Mouse (Mus musculus) small intestine, adult 2 months (tissue): ENCODE measurements around the gene Pdlim4. TPM values are rescaled to one million over a fixed set of nuclear protein-coding genes. Genes with fewer than 3 reads are reported as not detected.
"Not testable (repeated sequence)": the region's sequence is repeated elsewhere in the genome, so short reads cannot be mapped to it uniquely, and the experiment has no call there.

Source experiments
- H3K27ac ChIP-seq: fragments of 200-500 bp; 2 replicates; pipeline ENCODE4 v1.5.1; 2012; ENCODE audit warnings: low read depth, low read length, control low read depth, inconsistent platforms; ENCODE audit not compliant: insufficient read depth
- H3K27me3 ChIP-seq: fragments of 200-500 bp; 2 replicates; pipeline ENCODE4 v1.6.1; 2012; ENCODE audit warnings: mild to moderate bottlenecking, moderate library complexity, low read length, inconsistent platforms; ENCODE audit not compliant: control insufficient read depth, insufficient read depth
- H3K36me3 ChIP-seq: fragments of 200-500 bp; 2 replicates; pipeline ENCODE4 v1.6.1; 2012; ENCODE audit warnings: mild to moderate bottlenecking, low read length, control low read depth, inconsistent platforms; ENCODE audit not compliant: control insufficient read depth, insufficient read depth
- H3K4me1 ChIP-seq: fragments of 200-500 bp; 2 replicates; pipeline ENCODE4 v1.6.1; 2012; ENCODE audit warnings: low read length, inconsistent platforms, mixed read lengths; ENCODE audit not compliant: control insufficient read depth, insufficient read depth, insufficient read length
- H3K4me3 ChIP-seq: fragments of 200-500 bp; 2 replicates; pipeline ENCODE4 v1.5.1; 2012; ENCODE audit warnings: low read depth, mild to moderate bottlenecking, control low read depth, inconsistent platforms, low read length, moderate library complexity
- CTCF ChIP-seq: fragments of 200-500 bp; IDR thresholded peaks from 2 replicates; pipeline ENCODE4 v1.5.1; 2012; ENCODE audit warnings: low read depth, mild to moderate bottlenecking, control low read depth, inconsistent platforms, low read length, moderate library complexity, mixed read lengths; ENCODE audit not compliant: insufficient replicate concordance, insufficient read length; ENCODE audit errors: extremely low read depth
- POLR2A ChIP-seq: fragments of 200-500 bp; IDR thresholded peaks from 2 replicates; pipeline ENCODE4 v1.6.1; 2012; ENCODE audit warnings: low read depth, mild to moderate bottlenecking, control low read depth, inconsistent platforms, low read length, moderate library complexity
- WGBS: fragments of 180-500 bp; shearing (Covaris S2); methylation state at CpG from one replicate; pipeline ENCODE4 v1.1.7; 2018; 5-methylcytosine and 5-hydroxymethylcytosine counted together
- polyA plus RNA-seq: library from polyadenylated mRNA; depleted of rRNA; stranded (reverse); fragments of >200 nt; gene quantifications from 2 replicates; pipeline ENCODE4 v1.2.3, GENCODE M21; 2012

Gene Pdlim4
- polyA plus RNA-seq, 1 experiment, result 15.6 TPM

GRCm38 (mm10) chr11:54017596-54017995 lies 51.2 kb downstream of the Pdlim4 start:
- H3K27ac ChIP-seq, result no peak overlapping the region
- no peak for TF ChIP-seq POLR2A
- no peak for TF ChIP-seq CTCF
- 75% methylated on average over 4 of the region's 4 CpGs for WGBS

GRCm38 (mm10) chr11:54016051-54016450 lies 52.8 kb downstream of the Pdlim4 start:
- H3K4me1 ChIP-seq, result peaks cover 3% of the 10 kb centered on the region; the same call in 1 of the 2 replicates
- 87% methylated on average over 8 of the region's 8 CpGs for WGBS
- TF ChIP-seq CTCF, result no peak
- TF ChIP-seq POLR2A, result no peak
- H3K36me3 ChIP-seq, result no peaks in the 10 kb centered on the region
- no peaks in the 10 kb centered on the region for H3K27me3 ChIP-seq
- H3K4me3 ChIP-seq, result no peak overlapping the region
- no peak overlapping the region for H3K27ac ChIP-seq

More at GRCm38 (mm10) chr11:54017596-54017995, 51.2 kb downstream of the Pdlim4 start:
- Histone ChIP-seq H3K36me3 (no peaks in the 10 kb centered on the region), H3K27me3 (no peaks in the 10 kb centered on the region), H3K4me3 (no peak overlapping the region), H3K4me1 (peaks cover 10% of the 10 kb centered on the region)

- Histone ChIP-seq H3K27me3 (no peaks in the 10 kb centered on the region), H3K36me3 (no peaks in the 10 kb centered on the region), H3K27ac (no peak overlapping the region), H3K4me3 (no peak overlapping the region), H3K4me1 (no peaks in the 10 kb centered on the region)
- 91% methylated on average over 5 of the region's 5 CpGs for WGBS
- TF ChIP-seq CTCF (no peak), POLR2A (no peak)
Observed at GRCm38 (mm10) chr11:54012961-54013360, 55.9 kb downstream of the Pdlim4 start.

- no peaks in the 10 kb centered on the region for H3K27me3 ChIP-seq
- no peaks in the 10 kb centered on the region for H3K36me3 ChIP-seq
- 47% methylated on average over 2 of the region's 2 CpGs for WGBS
- H3K4me3 ChIP-seq, result no peak overlapping the region
- no peak overlapping the region for H3K27ac ChIP-seq
- no peak for TF ChIP-seq POLR2A
- no peak for TF ChIP-seq CTCF
- 0 out of 2 replicates have a peak, but pooled peaks cover 2% of the 10 kb centered on the region for H3K4me1 ChIP-seq
Observed at GRCm38 (mm10) chr11:54011255-54011654, 57.6 kb downstream of the Pdlim4 start.

GRCm38 (mm10) chr11:54008416-54008920 lies 60.3 kb downstream of the Pdlim4 start:
- peaks cover 10% of the 10 kb centered on the region; the same call in 1 of the 2 replicates for H3K4me1 ChIP-seq
- H3K27ac ChIP-seq, result no peak overlapping the region
- TF ChIP-seq POLR2A (no peak), CTCF (no peak)
- no peaks in the 10 kb centered on the region for H3K36me3 ChIP-seq
- 80% methylated on average over 10 of the region's 10 CpGs for WGBS
- H3K4me3 ChIP-seq, result no peak overlapping the region
- H3K27me3 ChIP-seq, result no peaks in the 10 kb centered on the region

GRCm38 (mm10) chr11:54007717-54008116 lies 61.1 kb downstream of the Pdlim4 start:
- no peak overlapping the region for H3K27ac ChIP-seq
- TF ChIP-seq POLR2A (no peak), CTCF (no peak)
- peaks cover 10% of the 10 kb centered on the region; the same call in 1 of the 2 replicates for H3K4me1 ChIP-seq
- H3K4me3 ChIP-seq, result no peak overlapping the region
- WGBS, result 91% methylated on average over 11 of the region's 11 CpGs
- no peaks in the 10 kb centered on the region for H3K36me3 ChIP-seq
- no peaks in the 10 kb centered on the region for H3K27me3 ChIP-seq

GRCm38 (mm10) chr11:54006901-54007300 lies 61.9 kb downstream of the Pdlim4 start:
- H3K36me3 ChIP-seq, result no peaks in the 10 kb centered on the region
- TF ChIP-seq CTCF (no peak), POLR2A (no peak)
- WGBS, result 77% methylated on average over 4 of the region's 4 CpGs
- no peak overlapping the region for H3K27ac ChIP-seq
- no peaks in the 10 kb centered on the region for H3K27me3 ChIP-seq
- H3K4me3 ChIP-seq, result no peak overlapping the region
- H3K4me1 ChIP-seq, result peaks cover 10% of the 10 kb centered on the region; the same call in 1 of the 2 replicates

- H3K4me1 ChIP-seq, result peaks cover 10% of the 10 kb centered on the region; the same call in 1 of the 2 replicates
- not testable (repeated sequence) for H3K27ac ChIP-seq, H3K4me3 ChIP-seq, H3K27me3 ChIP-seq, H3K36me3 ChIP-seq
- 69% methylated on average over 5 of the region's 5 CpGs for WGBS
Observed at GRCm38 (mm10) chr11:54006362-54006761, 62.5 kb downstream of the Pdlim4 start.
